Mouse (Mus musculus) stomach, embryonic 14.5 days (tissue): ENCODE measurements around the gene Hspa4l. TPM values are rescaled to one million over a fixed set of nuclear protein-coding genes. Genes with fewer than 3 reads are reported as not detected.
"Not testable (repeated sequence)": the region's sequence is repeated elsewhere in the genome, so short reads cannot be mapped to it uniquely, and the experiment has no call there.

Experiments used
- ATAC-seq: fragments of 200-750 bp; cut with Nextera tagmentation; 2 replicates; pipeline ENCODE4 v1.8.0; 2017; ENCODE audit warnings: low read depth, moderate TSS enrichment; ENCODE audit not compliant: insufficient number of reproducible peaks, insufficient read depth, low FRiP score
- H3K27ac ChIP-seq: fragments of 300-500 bp; sonication (generic); 2 replicates; pipeline ENCODE4 v1.5.1; 2014; ENCODE audit warnings: mild to moderate bottlenecking, low read length, moderate library complexity, mixed read lengths
- H3K27me3 ChIP-seq: fragments of 300-500 bp; sonication (generic); 2 replicates; pipeline ENCODE4 v1.6.1; 2014; ENCODE audit warnings: low read length, control low read depth, mixed read lengths; ENCODE audit not compliant: control insufficient read depth, insufficient read depth
- H3K36me3 ChIP-seq: fragments of 300-500 bp; sonication (generic); 2 replicates; pipeline ENCODE4 v1.6.1; 2014; ENCODE audit warnings: mild to moderate bottlenecking, control low read depth, low read length, moderate library complexity, mixed read lengths; ENCODE audit not compliant: control insufficient read depth, insufficient read depth
- H3K4me1 ChIP-seq: fragments of 300-500 bp; sonication (generic); 2 replicates; pipeline ENCODE4 v1.6.1; 2014; ENCODE audit warnings: low read length, control low read depth, mixed read lengths; ENCODE audit not compliant: control insufficient read depth, insufficient read depth
- H3K4me2 ChIP-seq: fragments of 300-500 bp; sonication (generic); replicated peaks from 2 replicates; pipeline ENCODE4 v1.6.1; 2014; ENCODE audit warnings: low read depth, low read length, control low read depth
- H3K4me3 ChIP-seq: fragments of 300-500 bp; sonication (generic); 2 replicates; pipeline ENCODE4 v1.5.1; 2014; ENCODE audit warnings: low read depth, low read length, control low read depth
- H3K9ac ChIP-seq: fragments of 300-500 bp; sonication (generic); replicated peaks from 2 replicates; pipeline ENCODE4 v1.6.1; 2014; ENCODE audit warnings: low read depth, mild to moderate bottlenecking, control low read depth, low read length, moderate library complexity, mixed read lengths
- H3K9me3 ChIP-seq: fragments of 300-500 bp; sonication (generic); 2 replicates; pipeline ENCODE4 v1.6.1; 2016; ENCODE audit warnings: low read depth, low read length, control low read depth; ENCODE audit not compliant: control insufficient read depth
- WGBS: fragments of 180-500 bp; shearing (Covaris S2); extraction: QIAGEN DNeasy Blood & Tissue Kit; methylation state at CpG from one replicate; pipeline ENCODE4 v1.1.7; 2014; 5-methylcytosine and 5-hydroxymethylcytosine counted together
- polyA plus RNA-seq: library from polyadenylated mRNA; unstranded; fragments of >200 nt; fragmentation: Nextera tagmentation; extraction: Ambion mirVana; gene quantifications from 2 replicates; pipeline ENCODE4 v1.2.1, GENCODE M21; 2014

Hspa4l gene
- polyA plus RNA-seq, 1 experiment from 2014 or later, result 15.3 TPM

GRCm38 (mm10) chr3:40800373-40800823 lies 56.1 kb downstream of the Hspa4l start:
- peak overlapping the region; percentile 96 for H3K4me3 ChIP-seq
- H3K4me2 ChIP-seq, result peak overlapping the region; percentile 72
- H3K36me3 ChIP-seq, result peaks cover 6% of the 10 kb centered on the region
- WGBS, result under 1% methylated on average over 34 of the region's 37 CpGs
- peak overlapping the region; percentile 80; the same call in 1 of the 2 replicates for H3K27ac ChIP-seq
- H3K4me1 ChIP-seq, result peaks cover 8% of the 10 kb centered on the region; the same call in 1 of the 2 replicates
- H3K9ac ChIP-seq, result peak overlapping the region; percentile 78
- no peaks in the 10 kb centered on the region for H3K9me3 ChIP-seq
- ATAC-seq, result peak; percentile 71
- no peaks in the 10 kb centered on the region for H3K27me3 ChIP-seq

GRCm38 (mm10) chr3:40806871-40807270 lies 62.6 kb downstream of the Hspa4l start:
- ATAC-seq, result no peak
- H3K4me3 ChIP-seq, result no peak overlapping the region
- WGBS, result 73% methylated on average over 2 of the region's 2 CpGs
- no peak overlapping the region for H3K9ac ChIP-seq
- no peaks in the 10 kb centered on the region for H3K9me3 ChIP-seq
- no peak overlapping the region for H3K27ac ChIP-seq
- no peak overlapping the region for H3K4me2 ChIP-seq
- no peaks in the 10 kb centered on the region for H3K4me1 ChIP-seq
- H3K27me3 ChIP-seq, result no peaks in the 10 kb centered on the region
- peaks cover 39% of the 10 kb centered on the region for H3K36me3 ChIP-seq

GRCm38 (mm10) chr3:40808686-40809085 lies 64.4 kb downstream of the Hspa4l start:
- Histone ChIP-seq H3K4me3 (no peak overlapping the region), H3K4me2 (no peak overlapping the region), H3K36me3 (peaks cover 50% of the 10 kb centered on the region), H3K27ac (no peak overlapping the region), H3K9me3 (no peaks in the 10 kb centered on the region), H3K4me1 (no peaks in the 10 kb centered on the region), H3K9ac (no peak overlapping the region), H3K27me3 (no peaks in the 10 kb centered on the region)
- 96% methylated on average over 10 of the region's 10 CpGs for WGBS
- ATAC-seq, result no peak

- no peaks in the 10 kb centered on the region for H3K9me3 ChIP-seq
- H3K4me2 ChIP-seq, result no peak overlapping the region
- H3K27me3 ChIP-seq, result no peaks in the 10 kb centered on the region
- H3K36me3 ChIP-seq, result peaks cover 56% of the 10 kb centered on the region
- 75% methylated on average over 2 of the region's 2 CpGs for WGBS
- no peaks in the 10 kb centered on the region for H3K4me1 ChIP-seq
- no peak overlapping the region for H3K27ac ChIP-seq
- no peak overlapping the region for H3K9ac ChIP-seq
- no peak for ATAC-seq
- no peak overlapping the region for H3K4me3 ChIP-seq
Measured at GRCm38 (mm10) chr3:40809894-40810293, 65.6 kb downstream of the Hspa4l start.

DNA sequence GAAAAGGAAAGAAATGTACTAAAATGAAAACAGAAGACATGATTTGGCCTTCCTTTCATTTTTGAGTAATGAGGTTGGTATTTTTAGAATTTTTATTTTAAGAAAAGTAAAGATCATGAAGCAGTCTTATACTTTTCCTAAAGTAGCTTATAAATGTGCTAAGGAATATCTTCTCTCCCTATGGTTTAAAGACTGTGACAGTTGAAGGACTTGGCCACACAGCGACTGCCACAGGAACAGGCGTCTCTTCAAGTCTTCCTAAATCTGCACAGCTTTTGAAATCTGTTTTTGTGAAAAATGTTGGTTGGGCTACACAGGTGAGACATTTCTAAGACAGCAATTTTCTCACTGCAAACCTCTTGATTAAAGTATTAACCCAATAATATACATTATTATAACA lies 69.0 kb downstream of the Hspa4l start:
- Histone ChIP-seq H3K9ac (no peak overlapping the region), H3K4me1 (no peaks in the 10 kb centered on the region), H3K9me3 (no peaks in the 10 kb centered on the region), H3K27ac (no peak overlapping the region), H3K4me3 (no peak overlapping the region), H3K4me2 (no peak overlapping the region), H3K36me3 (peaks cover 60% of the 10 kb centered on the region), H3K27me3 (no peaks in the 10 kb centered on the region)
- ATAC-seq, result no peak
- WGBS, result 95% methylated on average over 2 of the region's 2 CpGs

GRCm38 (mm10) chr3:40845521-40845920 lies 101.2 kb downstream of the Hspa4l start:
- H3K27me3 ChIP-seq, H3K27ac ChIP-seq, H3K9ac ChIP-seq, ATAC-seq, H3K36me3 ChIP-seq, H3K9me3 ChIP-seq, H3K4me1 ChIP-seq: not testable (repeated sequence)
- 77% methylated on average over 5 of the region's 6 CpGs for WGBS
- Histone ChIP-seq H3K4me3 (peak overlapping the region; percentile 38; the same call in 1 of the 2 replicates), H3K4me2 (peak overlapping the region; percentile 53)

Other genes starting within 250 kb of the Hspa4l start
- 3.3 and 3.5 TPM in 2 replicates for gene Intu, start 213.2 kb upstream of the Hspa4l start, polyA plus RNA-seq
- gene Slc25a31, start 35.6 kb upstream of the Hspa4l start, polyA plus RNA-seq, result not detected in 2 replicates
- 55.5 and 55.6 TPM in 2 replicates for gene Plk4, start 55.5 kb downstream of the Hspa4l start, polyA plus RNA-seq
- gene Mfsd8, start 102.4 kb downstream of the Hspa4l start, polyA plus RNA-seq, result 7.2 and 7.8 TPM in 2 replicates
- gene Abhd18, start 102.5 kb downstream of the Hspa4l start, polyA plus RNA-seq, result 9.9 and 11.6 TPM in 2 replicates
- 0.35 and 0.41 TPM in 2 replicates for gene 1700034I23Rik, start 158.0 kb downstream of the Hspa4l start, polyA plus RNA-seq
- 3.6 and 5.8 TPM in 2 replicates for gene Larp1b, start 205.3 kb downstream of the Hspa4l start, polyA plus RNA-seq